Mouse (Mus musculus) kidney, postnatal 4 days (tissue): ENCODE results near the gene Iqgap2.

Source experiments
- DNase-seq, 2 experiments: peaks; one replicate each; pipeline ENCODE4 v3.0.0; 2021; ENCODE audit warnings: mixed read lengths in 2 of 2

Gene Iqgap2

DNA sequence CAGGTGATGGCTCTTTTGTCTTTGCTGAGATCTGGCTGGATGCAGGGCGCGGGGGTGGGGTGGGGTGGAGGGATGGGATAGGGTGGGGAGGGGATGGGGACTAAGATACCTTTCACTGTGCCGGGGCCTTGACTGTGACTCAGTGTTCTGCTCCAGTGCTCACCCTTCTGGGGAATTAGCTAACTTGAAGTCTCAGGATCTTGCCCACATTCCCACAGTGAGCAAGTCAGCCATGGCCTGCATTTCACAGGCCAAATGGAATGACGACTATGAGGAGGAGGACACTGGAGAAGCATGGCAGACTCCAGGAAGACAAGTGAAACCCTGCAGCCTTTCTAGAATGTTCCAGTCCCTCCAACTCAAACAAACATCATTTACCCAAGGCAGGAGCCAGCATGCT is 280.0 kb downstream of the Iqgap2 start:
- DNase-seq: no peak

DNA sequence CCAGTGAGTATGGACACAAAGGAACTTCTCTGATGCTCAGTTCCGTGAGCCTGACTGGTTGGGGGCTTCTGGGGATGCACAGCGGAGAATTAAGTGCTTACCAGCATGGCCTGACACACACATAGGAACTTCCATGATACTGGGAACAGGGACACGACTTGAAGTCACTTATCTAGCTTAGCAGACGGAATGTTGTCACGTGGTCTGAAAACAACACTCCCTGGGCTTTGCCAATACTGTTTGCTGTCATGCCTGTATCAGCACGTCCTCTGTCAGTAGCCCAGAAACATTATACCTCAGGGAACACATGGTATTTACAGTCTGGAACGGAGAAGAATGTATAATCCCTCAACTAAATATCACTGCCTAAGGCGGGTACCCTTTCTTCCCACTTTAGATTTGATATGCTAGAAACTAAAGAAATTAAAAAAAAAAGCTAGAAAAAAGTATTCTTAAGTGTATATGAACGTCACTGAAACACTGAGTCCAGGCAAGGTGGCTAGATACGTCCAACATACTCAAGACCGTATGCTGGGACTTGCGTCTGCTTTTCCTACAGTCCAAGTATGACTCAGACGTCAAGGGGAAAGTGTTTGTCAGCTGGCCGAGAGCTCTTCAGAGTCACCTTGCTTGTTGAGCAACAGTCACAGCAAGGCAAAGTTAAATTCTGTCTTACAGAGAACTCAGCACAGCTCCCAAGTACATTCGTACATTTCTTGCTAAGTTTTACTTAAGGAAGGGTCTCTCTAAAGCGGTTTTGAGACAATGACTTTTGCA is 280.7 kb downstream of the Iqgap2 start:
- DNase-seq: no peak

- no peak for DNase-seq
Measured at GRCm38 (mm10) chr13:95609088-95609420, 282.7 kb downstream of the Iqgap2 start.

DNA sequence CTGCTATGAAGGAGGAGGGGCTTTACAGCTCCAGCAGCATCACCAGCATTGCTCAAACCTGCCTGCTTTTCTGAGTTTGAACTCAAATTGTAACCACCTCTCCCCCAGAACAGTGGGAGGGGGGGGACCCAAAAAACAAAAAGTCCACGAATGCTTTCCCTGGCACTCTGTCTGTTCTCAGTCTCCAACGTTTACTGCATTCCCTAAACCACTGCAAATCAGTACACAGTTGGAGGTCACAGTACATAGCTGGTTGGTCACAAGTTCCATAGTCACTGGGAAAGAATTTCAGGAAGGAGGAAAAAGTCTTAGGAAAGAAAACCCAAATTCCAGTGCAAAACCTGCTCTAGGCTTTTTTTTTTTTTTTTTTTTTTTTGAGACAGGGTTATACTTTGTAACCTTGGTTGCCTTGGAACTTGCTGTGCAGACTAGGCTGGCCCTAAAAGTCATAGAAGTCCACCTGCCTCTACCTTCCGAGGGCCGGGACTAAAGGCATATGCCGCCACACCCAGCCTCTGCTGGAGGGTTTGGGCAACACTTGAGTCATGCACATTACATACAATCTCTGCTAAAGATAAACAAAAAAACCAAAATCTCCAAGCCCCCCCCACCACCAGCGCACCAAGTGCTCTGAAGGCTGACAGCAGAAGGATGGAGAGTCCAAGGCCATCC is 283.2 kb downstream of the Iqgap2 start:
- DNase-seq: no peak

- DNase-seq: no peak
Measured at GRCm38 (mm10) chr13:95607019-95607418, 284.7 kb downstream of the Iqgap2 start.

DNA sequence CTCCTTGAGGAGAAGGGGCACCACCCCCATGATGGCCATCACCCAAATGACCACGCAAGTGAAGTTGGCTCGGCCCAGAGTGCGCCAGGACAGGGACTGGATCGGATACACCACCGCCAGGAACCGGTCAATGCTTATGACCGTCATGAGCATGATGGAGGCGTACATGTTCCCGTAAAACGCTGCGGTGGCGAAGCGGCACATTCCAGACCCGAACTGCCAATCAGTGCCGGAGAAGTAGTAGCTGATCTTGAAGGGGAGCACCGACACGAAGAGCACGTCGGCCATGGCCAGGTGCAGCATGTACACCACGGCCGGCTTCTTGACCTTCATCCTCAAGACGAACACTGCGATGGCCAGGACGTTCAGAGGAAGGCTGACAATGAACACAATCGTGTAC is 287.4 kb downstream of the Iqgap2 start:
- DNase-seq: no peak

DNA sequence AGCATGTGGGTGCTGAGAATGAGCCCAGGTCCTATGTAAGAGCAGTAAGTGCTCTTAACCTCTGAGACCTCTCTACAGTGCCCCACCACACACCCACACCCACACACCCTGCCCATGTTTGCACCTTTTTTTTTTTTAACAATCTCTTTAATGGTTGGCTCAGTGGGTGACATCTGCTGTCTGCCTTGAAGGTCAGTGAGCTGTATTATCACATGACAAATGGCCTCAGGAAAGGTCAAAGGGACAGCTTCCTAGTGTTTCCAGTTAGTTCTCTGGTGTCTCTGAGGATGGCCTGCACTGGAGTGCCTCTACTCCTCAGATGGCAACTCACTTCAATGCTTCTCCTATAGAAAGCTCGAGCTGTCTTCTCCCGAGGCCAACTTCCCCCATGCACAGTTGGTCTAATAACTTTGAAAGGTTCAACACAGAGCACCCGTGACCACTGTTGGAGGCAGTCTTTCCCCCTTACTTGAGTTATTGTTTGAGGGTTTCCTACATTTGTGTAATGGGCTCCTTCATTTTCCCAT is 291.8 kb downstream of the Iqgap2 start:
- DNase-seq: no peak

DNA sequence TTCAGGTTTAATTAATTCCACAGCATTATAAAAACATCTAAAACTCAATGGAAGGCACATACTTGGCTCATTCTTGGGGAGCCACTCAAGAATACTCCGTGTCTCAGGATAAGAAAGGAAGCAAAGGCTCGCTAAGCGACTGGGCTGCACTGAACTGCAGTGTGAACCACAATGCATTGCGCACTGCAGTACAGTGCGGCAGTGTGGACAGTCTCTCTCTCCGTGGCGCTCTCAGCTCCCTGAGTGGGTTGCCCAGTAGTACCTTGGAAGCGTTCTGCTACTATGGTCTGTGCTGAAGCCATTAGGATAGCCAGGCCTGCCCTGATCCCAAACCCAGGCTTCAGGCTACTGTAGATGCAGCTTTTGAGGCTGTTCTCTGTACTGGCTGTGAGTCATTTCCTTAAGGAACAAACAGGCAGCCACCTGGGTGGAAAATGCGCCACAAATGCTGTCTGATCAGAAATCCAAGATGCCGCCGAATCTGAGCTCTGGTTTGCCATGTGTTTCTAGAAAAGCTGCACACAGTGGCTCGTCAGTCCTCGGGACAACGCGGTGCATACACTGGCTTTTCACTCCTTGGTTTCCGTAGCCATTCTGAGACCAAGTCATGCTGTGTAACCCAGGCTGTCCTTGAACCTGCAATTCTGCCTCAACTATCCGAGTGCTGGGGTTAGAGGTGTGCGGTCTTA is 293.3 kb downstream of the Iqgap2 start:
- DNase-seq: no peak

GRCm38 (mm10) chr13:95597578-95597977 is 294.1 kb downstream of the Iqgap2 start:
- no peak for DNase-seq

DNA sequence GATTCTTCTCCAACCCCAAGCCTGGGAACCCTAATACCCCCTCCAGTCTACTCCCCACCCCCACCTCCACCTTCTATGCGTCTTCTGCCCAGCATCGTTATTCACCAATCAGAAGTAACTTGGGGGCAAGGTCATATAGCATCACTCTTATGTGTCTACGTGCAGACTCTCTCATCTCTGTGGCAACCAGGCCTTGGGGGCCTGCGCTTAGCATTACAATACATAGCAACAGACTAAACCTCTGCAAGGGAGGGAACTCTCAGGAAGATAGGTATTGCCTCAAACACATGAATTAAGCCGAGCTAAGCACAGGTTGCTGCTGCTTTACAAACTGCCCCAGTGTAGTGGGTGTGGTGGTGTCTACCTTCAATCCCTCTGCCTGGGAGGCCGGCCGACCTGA is 295.0 kb downstream of the Iqgap2 start:
- DNase-seq: no peak

- DNase-seq: no peak
Measured at GRCm38 (mm10) chr13:95595921-95596320, 295.8 kb downstream of the Iqgap2 start.

DNA sequence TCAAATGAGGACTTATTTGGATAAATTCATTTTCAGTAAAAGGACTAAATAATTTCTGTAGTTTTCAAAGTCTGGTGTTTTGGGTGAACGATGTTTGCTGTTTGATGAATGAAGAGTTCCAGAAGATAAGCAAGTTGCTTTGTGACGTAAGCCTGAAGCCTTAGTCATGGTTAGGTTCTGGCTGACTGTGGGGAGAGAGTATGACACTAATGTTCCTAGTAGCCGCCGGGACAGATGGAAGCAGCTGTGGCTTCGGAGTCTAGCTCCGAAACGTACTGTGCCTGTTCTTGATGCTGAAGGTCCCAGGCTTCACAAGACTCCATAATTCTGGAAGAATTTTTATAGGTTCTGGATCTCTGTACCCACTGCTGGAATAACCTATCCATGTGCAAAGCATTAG is 296.3 kb downstream of the Iqgap2 start:
- DNase-seq: no peak

- DNase-seq: no peak
Measured at GRCm38 (mm10) chr13:95592860-95593259, 298.9 kb downstream of the Iqgap2 start.

DNA sequence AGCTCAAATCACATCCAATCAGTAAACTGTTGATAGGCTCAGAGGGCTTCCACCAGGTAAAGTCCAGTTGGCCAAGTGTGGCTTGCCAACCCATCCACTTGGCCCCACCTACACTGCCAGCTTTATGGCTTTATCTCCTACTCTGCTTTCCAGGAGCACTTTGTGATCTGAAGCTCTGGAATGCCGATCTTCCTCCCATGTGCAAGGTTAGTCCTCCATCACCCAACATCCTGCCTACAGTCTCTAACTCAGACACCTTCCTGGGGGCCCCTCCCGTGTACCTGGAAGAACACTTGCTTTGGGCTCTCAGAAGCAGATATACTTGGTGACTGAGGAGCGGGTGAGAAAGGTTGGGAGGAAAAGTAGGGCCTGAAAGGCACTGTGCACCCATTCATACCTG is 300.1 kb downstream of the Iqgap2 start:
- no peak for DNase-seq

DNA sequence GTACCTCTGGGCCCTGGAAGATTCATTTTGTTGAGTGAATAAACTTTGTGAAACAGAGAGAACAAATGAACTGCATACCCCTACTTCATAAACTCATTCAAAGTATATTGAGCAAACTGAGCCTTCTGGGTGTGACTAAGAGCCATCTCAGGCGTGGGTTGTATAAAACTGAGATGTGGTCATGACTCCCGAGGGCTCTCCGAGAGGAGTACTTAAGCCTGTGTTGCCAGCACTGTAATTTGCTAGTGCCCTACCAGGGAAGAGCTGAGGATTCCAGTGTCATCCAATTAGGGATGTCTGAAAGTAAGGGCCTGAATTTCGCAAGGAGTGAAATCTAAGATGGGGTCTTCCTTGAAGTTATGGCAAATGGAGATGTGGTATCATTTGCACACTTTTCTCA is 304.1 kb downstream of the Iqgap2 start:
- DNase-seq: no peak

DNA sequence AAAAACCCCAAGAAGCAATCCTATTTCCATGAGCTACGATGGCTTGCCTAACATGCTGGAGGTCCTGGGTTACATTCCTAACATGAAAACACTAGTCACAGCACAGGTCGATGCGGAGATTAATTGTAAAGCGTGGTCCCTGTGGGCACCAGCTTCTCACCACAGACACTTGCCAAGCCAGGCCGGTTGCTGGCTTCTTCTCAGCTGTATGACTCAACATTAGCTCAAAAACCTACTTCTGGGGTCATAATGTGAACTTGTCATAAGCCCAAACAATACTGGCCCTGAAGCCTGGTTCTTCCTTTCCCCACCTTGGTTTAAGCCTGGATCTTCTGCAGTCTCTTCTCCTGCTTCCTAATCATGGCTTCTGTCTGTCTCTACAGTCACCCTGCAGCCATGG is 306.8 kb downstream of the Iqgap2 start:
- no peak for DNase-seq

DNA sequence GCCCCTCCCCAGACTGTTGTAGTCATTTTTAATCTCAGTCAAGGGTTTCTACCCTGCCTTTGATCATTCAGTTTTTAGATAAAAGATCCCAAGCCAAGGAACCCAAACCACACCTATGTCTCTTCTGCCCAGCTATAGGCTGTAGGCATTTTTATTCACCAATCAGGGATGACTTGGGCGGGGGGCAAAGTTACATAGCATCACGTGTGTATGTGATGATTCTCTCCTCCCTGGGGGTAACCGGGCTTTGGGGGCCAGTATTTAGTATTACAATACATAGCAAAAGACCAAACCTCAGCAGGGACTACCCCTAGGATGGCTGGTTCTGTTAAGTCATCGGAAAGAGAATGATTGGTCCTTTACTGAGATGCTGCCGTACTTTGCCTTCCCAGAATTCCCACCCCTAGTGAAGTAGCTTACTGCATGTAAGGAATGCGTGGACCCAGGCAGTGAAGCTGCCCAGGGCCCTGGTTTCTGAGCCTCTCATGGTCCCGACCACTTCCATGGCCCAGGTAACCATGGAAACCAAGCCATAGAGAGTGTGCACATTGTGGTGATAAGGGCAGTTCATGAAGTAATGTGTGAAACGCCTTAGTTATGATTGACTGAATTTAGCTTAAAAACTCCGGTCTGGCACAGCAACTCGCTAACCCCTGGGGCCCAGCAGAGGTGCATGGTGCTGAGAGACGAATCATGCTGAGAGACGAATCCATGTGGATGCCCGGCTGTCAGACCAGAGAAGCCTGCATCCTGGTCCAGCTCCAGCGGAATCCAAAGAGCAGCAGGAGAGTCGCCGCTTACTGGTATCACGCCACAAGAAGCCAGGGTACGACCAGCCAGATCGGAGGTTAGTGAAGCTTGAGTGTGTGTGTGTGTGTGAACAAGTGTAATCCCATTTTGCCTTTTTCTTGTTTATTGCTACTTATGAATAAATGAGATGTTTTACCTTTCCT is 308.2 kb downstream of the Iqgap2 start:
- no peak for DNase-seq

DNA sequence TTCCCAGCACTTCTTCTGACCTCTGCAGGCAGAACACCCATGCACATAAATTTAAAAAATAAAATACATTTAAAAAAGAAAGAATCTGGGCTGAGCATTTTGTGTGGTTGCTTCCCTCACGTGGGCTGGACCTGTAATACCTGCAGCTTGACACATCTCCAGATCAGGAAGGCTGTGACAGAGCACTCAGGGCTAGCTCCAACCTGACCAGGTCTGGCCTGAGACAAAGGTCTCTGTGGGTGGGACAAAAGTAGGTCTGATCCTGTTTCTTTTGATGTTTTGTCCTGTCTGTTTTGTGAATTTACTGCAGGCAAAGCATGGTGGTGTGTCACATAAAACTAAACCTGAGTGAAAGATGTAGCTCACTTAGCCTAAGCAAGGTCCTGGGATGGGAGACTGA is 309.9 kb downstream of the Iqgap2 start:
- DNase-seq: no peak

GRCm38 (mm10) chr13:95578016-95578697 is 313.6 kb downstream of the Iqgap2 start:
- DNase-seq: no peak
